Mouse (Mus musculus) telencephalon, adult 2 months (tissue): ENCODE data around the gene Ypel4.

Experiments
- DNase-seq: peaks from one replicate; pipeline ENCODE4 v3.0.0-alpha.2; 2011; ENCODE audit warnings: low read depth, low spot score

Ypel4 gene

GRCm38 (mm10) chr2:84760777-84761176 is 26.9 kb downstream of the Ypel4 start:
- no peak for DNase-seq

DNA sequence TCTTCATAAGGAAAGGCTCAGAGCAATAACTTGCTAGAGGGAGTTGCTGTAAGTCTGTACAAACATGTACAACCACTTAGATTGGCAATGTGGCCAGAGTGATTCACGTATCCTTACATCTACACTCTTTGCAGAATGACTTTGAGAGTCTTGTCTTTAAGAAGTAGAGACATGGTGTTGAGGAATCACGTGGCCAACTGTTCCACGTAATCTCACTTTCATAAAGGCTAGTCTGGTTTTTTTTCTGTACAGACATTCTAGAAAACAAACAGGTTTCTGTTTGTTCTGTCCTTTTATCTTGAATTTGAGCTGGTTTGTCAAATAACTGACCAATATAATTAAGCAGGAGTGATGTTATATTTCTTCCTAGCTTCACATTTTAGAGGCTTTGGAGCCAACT is 27.5 kb downstream of the Ypel4 start:
- DNase-seq: no peak

DNA sequence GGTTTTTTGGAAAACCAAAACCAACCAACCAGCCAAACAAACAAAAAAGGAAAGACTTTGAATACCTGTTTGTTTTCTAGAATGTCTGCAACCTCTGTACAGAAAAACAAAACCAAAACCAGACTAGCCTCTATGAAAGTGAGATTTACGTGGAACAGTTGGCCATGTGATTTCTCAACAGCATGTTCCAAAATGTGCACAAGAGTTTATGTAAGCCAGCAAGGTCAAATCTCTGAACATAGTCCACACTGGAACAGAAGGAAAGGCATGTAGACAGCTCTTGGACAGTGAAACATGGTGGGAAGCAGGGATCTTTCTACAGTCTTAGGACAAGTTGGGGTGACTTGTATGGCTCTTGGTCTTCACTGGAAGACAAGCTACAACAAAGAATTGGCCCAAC is 28.0 kb downstream of the Ypel4 start:
- DNase-seq: no peak

- no peak for DNase-seq
These were observed 28.4 kb downstream of the Ypel4 start for GRCm38 (mm10) chr2:84762295-84762694.

DNA sequence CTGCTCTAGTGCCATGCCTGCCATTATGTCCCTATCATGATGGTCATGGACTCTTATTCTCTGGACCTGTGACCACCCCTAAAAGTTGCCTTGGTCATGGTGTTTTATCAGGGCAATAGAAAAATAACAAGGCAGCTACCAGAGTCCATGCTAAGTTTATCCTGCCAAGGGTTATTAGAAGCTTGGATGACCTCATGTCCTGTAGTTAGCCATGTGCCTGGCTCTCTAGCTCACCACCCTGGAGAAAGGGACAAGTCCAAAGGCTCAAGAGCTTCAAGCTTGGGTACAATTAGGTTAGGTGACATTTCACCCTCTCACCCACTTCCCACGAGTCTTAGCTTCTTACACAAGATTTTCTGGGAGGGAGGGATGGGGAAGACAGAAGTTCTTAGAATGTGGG is 29.0 kb downstream of the Ypel4 start:
- no peak for DNase-seq

GRCm38 (mm10) chr2:84770501-84770900 is 36.6 kb downstream of the Ypel4 start:
- DNase-seq: no peak

GRCm38 (mm10) chr2:84772454-84772853 is 38.6 kb downstream of the Ypel4 start:
- no peak for DNase-seq

- DNase-seq: no peak
These were observed 39.3 kb downstream of the Ypel4 start for GRCm38 (mm10) chr2:84773195-84773594.

- no peak for DNase-seq
These were observed 40.9 kb downstream of the Ypel4 start for GRCm38 (mm10) chr2:84774751-84775150.

GRCm38 (mm10) chr2:84775241-84775640 is 41.4 kb downstream of the Ypel4 start, which contains the start of gene Serping1:
Gene Serping1, minus strand, starts transcription at chr2:84775444.
- no peak for DNase-seq

GRCm38 (mm10) chr2:84775665-84776064 is 41.8 kb downstream of the Ypel4 start:
- no peak for DNase-seq

DNA sequence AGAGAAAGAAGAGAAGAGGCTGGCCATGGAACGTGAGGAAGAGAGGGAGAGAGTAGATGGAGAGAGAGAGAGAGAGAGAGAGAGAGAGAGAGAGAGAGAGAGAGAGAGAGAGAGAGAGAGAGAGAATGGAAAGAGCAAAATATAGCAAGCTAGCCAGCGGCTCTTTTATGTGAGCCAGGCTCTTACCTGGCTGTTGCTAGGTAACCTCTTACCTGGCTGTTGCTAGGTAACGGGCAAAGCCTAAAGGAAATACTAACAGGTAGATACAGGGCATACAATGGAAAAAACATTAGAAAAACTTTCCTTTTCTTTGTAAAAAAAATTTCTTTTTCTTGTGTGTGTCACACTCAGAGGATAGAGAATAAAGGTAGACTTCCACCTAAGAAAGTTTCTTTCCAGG is 43.8 kb downstream of the Ypel4 start:
- no peak for DNase-seq

GRCm38 (mm10) chr2:84779210-84779609 is 45.4 kb downstream of the Ypel4 start:
- no peak for DNase-seq

- no peak for DNase-seq
These were observed 49.5 kb downstream of the Ypel4 start for GRCm38 (mm10) chr2:84783315-84783714.

DNA sequence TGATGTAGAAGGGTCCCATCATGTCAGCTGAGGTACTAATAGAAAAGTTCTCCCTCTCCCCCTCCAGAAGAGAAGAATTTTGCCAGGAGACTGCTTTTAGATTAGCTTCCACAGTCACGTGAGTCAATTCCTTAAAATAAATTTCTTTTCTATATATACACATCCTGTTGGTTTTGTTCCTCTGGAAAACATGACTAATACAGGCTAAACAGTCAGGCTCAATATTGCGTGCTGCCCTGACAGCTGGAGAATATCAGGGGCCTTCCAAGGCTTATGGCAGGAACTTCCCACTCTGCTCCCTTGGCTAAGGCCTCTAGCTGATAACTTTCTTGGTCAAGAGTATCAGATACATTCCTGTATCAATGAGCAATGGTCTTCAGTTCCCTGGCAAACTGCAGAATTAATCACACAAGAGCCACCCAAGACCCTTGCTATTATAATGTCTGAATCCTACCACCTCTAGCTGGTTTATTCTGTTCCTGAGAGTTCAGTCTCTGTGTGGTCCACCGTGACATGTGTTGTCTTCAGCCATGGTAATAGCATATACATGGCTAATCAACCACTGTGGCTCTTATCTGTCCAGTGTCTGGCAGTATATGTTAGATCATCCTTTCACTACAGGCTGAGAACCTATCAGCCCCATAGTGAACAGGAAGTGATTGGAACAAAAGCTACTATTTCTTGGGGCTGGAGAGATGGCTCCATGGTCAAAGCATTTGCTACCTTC is 50.1 kb downstream of the Ypel4 start:
- no peak for DNase-seq
